Mouse (Mus musculus) neural tube, embryonic 15.5 days (tissue): ENCODE measurements around the gene Cplx3. TPM values are rescaled to one million over a fixed set of nuclear protein-coding genes. Genes with fewer than 3 reads are reported as not detected.

Source experiments
- ATAC-seq: fragments of 200-750 bp; cut with Nextera tagmentation; 2 replicates; pipeline ENCODE4 v1.8.0; 2017; ENCODE audit warnings: mild to moderate bottlenecking, moderate TSS enrichment, moderate library complexity; ENCODE audit not compliant: low FRiP score
- H3K27ac ChIP-seq: fragments of 300-500 bp; sonication (generic); replicated peaks from 2 replicates; pipeline ENCODE4 v1.5.1; 2015; ENCODE audit warnings: mild to moderate bottlenecking, inconsistent platforms
- H3K27me3 ChIP-seq: fragments of 300-500 bp; sonication (generic); replicated peaks from 2 replicates; pipeline ENCODE4 v1.6.1; 2015; ENCODE audit warnings: inconsistent platforms
- H3K36me3 ChIP-seq: fragments of 300-500 bp; sonication (generic); 2 replicates; pipeline ENCODE4 v1.6.1; 2015; ENCODE audit warnings: inconsistent platforms
- H3K4me1 ChIP-seq: fragments of 300-500 bp; sonication (generic); 2 replicates; pipeline ENCODE4 v1.6.1; 2015; ENCODE audit warnings: inconsistent platforms
- H3K4me2 ChIP-seq: fragments of 300-500 bp; sonication (generic); 2 replicates; pipeline ENCODE4 v1.6.1; 2015; ENCODE audit warnings: inconsistent platforms, mild to moderate bottlenecking, moderate library complexity
- H3K4me3 ChIP-seq: fragments of 300-500 bp; sonication (generic); replicated peaks from 2 replicates; pipeline ENCODE4 v1.5.1; 2015; ENCODE audit warnings: mild to moderate bottlenecking, inconsistent platforms
- H3K9ac ChIP-seq: fragments of 300-500 bp; sonication (generic); replicated peaks from 2 replicates; pipeline ENCODE4 v1.6.1; 2015; ENCODE audit warnings: mild to moderate bottlenecking, inconsistent platforms
- H3K9me3 ChIP-seq: fragments of 300-500 bp; sonication (generic); replicated peaks from 2 replicates; pipeline ENCODE4 v1.6.1; 2016; ENCODE audit warnings: inconsistent platforms
- WGBS: fragments of 180-500 bp; shearing (Covaris S2); methylation state at CpG from one replicate; pipeline ENCODE4 v1.1.7; 2015; ENCODE audit warnings: mixed read lengths; 5-methylcytosine and 5-hydroxymethylcytosine counted together
- polyA plus RNA-seq: library from polyadenylated mRNA; unstranded; fragments of >200 nt; fragmentation: Nextera tagmentation; extraction: Ambion mirVana; gene quantifications from 2 replicates; pipeline ENCODE4 v1.2.1, GENCODE M21; 2015

The Cplx3 gene
- polyA plus RNA-seq, 1 experiment from 2014 or later = 0.23 TPM

- H3K9me3 ChIP-seq = no peaks in the 10 kb centered on the region
- H3K4me2 ChIP-seq = no peak overlapping the region
- H3K9ac ChIP-seq = no peak overlapping the region
- WGBS = 87% methylated on average over 8 of the region's 8 CpGs
- H3K27me3 ChIP-seq = no peaks in the 10 kb centered on the region
- peaks cover 36% of the 10 kb centered on the region for H3K36me3 ChIP-seq
- H3K4me3 ChIP-seq = no peak overlapping the region
- H3K4me1 ChIP-seq = peaks cover 19% of the 10 kb centered on the region; the same call in 1 of the 2 replicates
- ATAC-seq = no peak
- no peak overlapping the region for H3K27ac ChIP-seq
Observed at GRCm38 (mm10) chr9:57597265-57597664, 8.8 kb downstream of the Cplx3 start.

- no peak overlapping the region for H3K9ac ChIP-seq
- H3K4me3 ChIP-seq = no peak overlapping the region
- H3K36me3 ChIP-seq = peaks cover 42% of the 10 kb centered on the region
- WGBS = 81% methylated on average over 9 of the region's 9 CpGs
- H3K4me2 ChIP-seq = no peak overlapping the region
- H3K9me3 ChIP-seq = no peaks in the 10 kb centered on the region
- no peak for ATAC-seq
- H3K4me1 ChIP-seq = peaks cover 22% of the 10 kb centered on the region
- no peaks in the 10 kb centered on the region for H3K27me3 ChIP-seq
- no peak overlapping the region for H3K27ac ChIP-seq
Observed at GRCm38 (mm10) chr9:57594174-57594509, 11.9 kb downstream of the Cplx3 start.

GRCm38 (mm10) chr9:57593454-57594173, 12.5 kb downstream of the Cplx3 start:
- Histone ChIP-seq H3K27me3 (no peaks in the 10 kb centered on the region), H3K36me3 (peaks cover 42% of the 10 kb centered on the region), H3K9me3 (no peaks in the 10 kb centered on the region), H3K27ac (no peak overlapping the region), H3K4me3 (no peak overlapping the region), H3K4me2 (no peak overlapping the region), H3K9ac (no peak overlapping the region), H3K4me1 (peaks cover 27% of the 10 kb centered on the region)
- no peak for ATAC-seq
- WGBS = 56% methylated on average over 12 of the region's 12 CpGs

GRCm38 (mm10) chr9:57590726-57591125, 15.4 kb downstream of the Cplx3 start:
- Histone ChIP-seq H3K4me2 (peak overlapping the region; percentile 92), H3K27me3 (no peaks in the 10 kb centered on the region), H3K36me3 (peaks cover 50% of the 10 kb centered on the region), H3K9me3 (no peaks in the 10 kb centered on the region), H3K27ac (no peak overlapping the region), H3K4me1 (peaks cover 22% of the 10 kb centered on the region), H3K9ac (no peak overlapping the region), H3K4me3 (peak overlapping the region; percentile 78; the same call in 1 of the 2 replicates)
- WGBS = 42% methylated on average over 5 of the region's 5 CpGs
- ATAC-seq = no peak

GRCm38 (mm10) chr9:57589224-57590126, 16.6 kb downstream of the Cplx3 start, which contains the start of gene Ulk3:
TSS of gene Ulk3 (plus strand) at chr9:57589452.
- H3K4me1 ChIP-seq = peaks cover 22% of the 10 kb centered on the region
- ATAC-seq = peak; percentile 88
- WGBS = under 1% methylated on average over 56 of the region's 58 CpGs
- peak within 1 kb of the TSS; percentile 84 for H3K27ac ChIP-seq
- H3K9me3 ChIP-seq = no peaks in the 10 kb centered on the region
- no peaks in the 10 kb centered on the region for H3K27me3 ChIP-seq
- H3K4me2 ChIP-seq = peak within 1 kb of the TSS; percentile 92
- H3K4me3 ChIP-seq = peak within 1 kb of the TSS; percentile 78
- peaks cover 44% of the 10 kb centered on the region for H3K36me3 ChIP-seq
- peak within 1 kb of the TSS; percentile 83 for H3K9ac ChIP-seq

- Histone ChIP-seq H3K4me2 (no peak overlapping the region), H3K36me3 (peaks cover 62% of the 10 kb centered on the region), H3K4me3 (no peak overlapping the region), H3K9ac (no peak overlapping the region), H3K4me1 (peaks cover 12% of the 10 kb centered on the region), H3K9me3 (no peaks in the 10 kb centered on the region), H3K27ac (no peak overlapping the region), H3K27me3 (no peaks in the 10 kb centered on the region)
- 87% methylated on average over 3 of the region's 3 CpGs for WGBS
- ATAC-seq = no peak
Observed at GRCm38 (mm10) chr9:57584991-57585390, 21.1 kb downstream of the Cplx3 start.

GRCm38 (mm10) chr9:57577144-57577849, 28.8 kb downstream of the Cplx3 start:
- Histone ChIP-seq H3K9me3 (no peaks in the 10 kb centered on the region), H3K9ac (no peak overlapping the region), H3K4me3 (no peak overlapping the region), H3K27ac (no peak overlapping the region), H3K36me3 (peaks cover 56% of the 10 kb centered on the region), H3K27me3 (no peaks in the 10 kb centered on the region), H3K4me2 (no peak overlapping the region), H3K4me1 (no peaks in the 10 kb centered on the region)
- no peak for ATAC-seq
- 83% methylated on average over 6 of the region's 6 CpGs for WGBS

- Histone ChIP-seq H3K4me2 (no peak overlapping the region), H3K4me3 (no peak overlapping the region), H3K27me3 (no peaks in the 10 kb centered on the region), H3K36me3 (peaks cover 42% of the 10 kb centered on the region), H3K27ac (no peak overlapping the region), H3K9ac (no peak overlapping the region), H3K9me3 (no peaks in the 10 kb centered on the region), H3K4me1 (no peaks in the 10 kb centered on the region)
- no peak for ATAC-seq
- 87% methylated on average over 3 of the region's 3 CpGs for WGBS
Observed at GRCm38 (mm10) chr9:57575577-57575976, 30.5 kb downstream of the Cplx3 start.

- Histone ChIP-seq H3K36me3 (peaks cover 38% of the 10 kb centered on the region), H3K4me1 (no peaks in the 10 kb centered on the region), H3K27ac (no peak overlapping the region), H3K4me2 (no peak overlapping the region), H3K27me3 (no peaks in the 10 kb centered on the region), H3K9ac (no peak overlapping the region), H3K9me3 (no peaks in the 10 kb centered on the region), H3K4me3 (no peak overlapping the region)
- no peak for ATAC-seq
Observed at GRCm38 (mm10) chr9:57574397-57574796, 31.7 kb downstream of the Cplx3 start.

- Histone ChIP-seq H3K27me3 (no peaks in the 10 kb centered on the region), H3K27ac (no peak overlapping the region), H3K36me3 (peaks cover 26% of the 10 kb centered on the region), H3K9me3 (no peaks in the 10 kb centered on the region), H3K4me1 (peaks cover 22% of the 10 kb centered on the region), H3K4me2 (no peak overlapping the region), H3K4me3 (no peak overlapping the region), H3K9ac (no peak overlapping the region)
- ATAC-seq = no peak
- 95% methylated on average over 6 of the region's 6 CpGs for WGBS
Observed at GRCm38 (mm10) chr9:57568500-57568899, 37.6 kb downstream of the Cplx3 start.

GRCm38 (mm10) chr9:57566846-57567245, 39.2 kb downstream of the Cplx3 start:
- ATAC-seq = no peak
- WGBS = 67% methylated on average over 8 of the region's 8 CpGs
- Histone ChIP-seq H3K4me3 (no peak overlapping the region), H3K27me3 (no peaks in the 10 kb centered on the region), H3K27ac (peak overlapping the region; percentile 64; the same call in 1 of the 2 replicates), H3K9me3 (no peaks in the 10 kb centered on the region), H3K9ac (no peak overlapping the region), H3K36me3 (peaks cover 24% of the 10 kb centered on the region), H3K4me2 (no peak overlapping the region), H3K4me1 (peaks cover 36% of the 10 kb centered on the region)
